In genomic region chr4:77519166-77519565, GRCm38 (mm10) we compare ENCODE assay signal across 7 mouse cellular contexts.
A peak's percentile ranks its signal among the peaks of the same experiment; 100 is the strongest.
DNase-seq lines count a peak whose midpoint lies in the region; ATAC-seq and TF ChIP-seq lines count a peak whose summit lies in the region.

No protein-coding gene starts in this region.

- WGBS in stomach, postnatal 0 days: 35% methylated on average over 5 of the region's 5 CpGs

- H3K9ac ChIP-seq in stomach, postnatal 0 days (ENCODE audit: low read length): no peak overlapping the region

- H3K4me2 ChIP-seq in stomach, postnatal 0 days (replicated peaks; ENCODE audit: low read depth): no peak overlapping the region

- ATAC-seq in megakaryocyte, adult 5-6 weeks (ENCODE audit: poor library complexity, severe bottlenecking): no peak
- ATAC-seq in stomach, postnatal 0 days (ENCODE audit: low FRiP score, low TSS enrichment): no peak

- TF ChIP-seq CTCF in stomach, postnatal 0 days (IDR thresholded peaks at IDR 0.05; ENCODE audit: low read depth): peak; percentile 83

- no peaks in the 10 kb centered on the region for H3K36me3 ChIP-seq in megakaryocyte, embryonic 14.5 days (replicated peaks; ENCODE audit: low read length)
- no peaks in the 10 kb centered on the region for H3K36me3 ChIP-seq in stomach, postnatal 0 days (ENCODE audit: control insufficient read depth, insufficient read depth, low read length)

- peak overlapping the region; percentile 2 for H3K4me3 ChIP-seq in megakaryocyte, embryonic 14.5 days (replicated peaks)
- H3K4me3 ChIP-seq in stomach, postnatal 0 days (ENCODE audit: low read depth, low read length): no peak overlapping the region

- H3K9me3 ChIP-seq in megakaryocyte, embryonic 14.5 days: no peaks in the 10 kb centered on the region
- no peaks in the 10 kb centered on the region for H3K9me3 ChIP-seq in stomach, postnatal 0 days (ENCODE audit: control insufficient read depth, low read length)

- no peaks in the 10 kb centered on the region for H3K27me3 ChIP-seq in megakaryocyte, embryonic 14.5 days (replicated peaks)
- H3K27me3 ChIP-seq in stomach, postnatal 0 days (ENCODE audit: control insufficient read depth, insufficient read depth, low read length): no peaks in the 10 kb centered on the region

- H3K4me1 ChIP-seq in megakaryocyte, embryonic 14.5 days: no peaks in the 10 kb centered on the region
- H3K4me1 ChIP-seq in stomach, postnatal 0 days (replicated peaks; ENCODE audit: control insufficient read depth, insufficient read depth): no peaks in the 10 kb centered on the region

- DNase-seq in cerebellum, adult 9-11 months: peak; percentile 2
- peak; percentile 27 for DNase-seq in forelimb bud, embryonic 11.5 days (ENCODE audit: low read depth, low spot score)
- peak; percentile 17 to 36 for DNase-seq in left cerebral cortex, adult 18-20 months (ENCODE audit: low spot score in 2 of 2)
- DNase-seq in stomach, postnatal 0 days (ENCODE audit: low spot score): peak; percentile 14
- DNase-seq in adrenal gland, adult 8-10 months: no peak

- no peak for TF ChIP-seq EP300 in stomach, postnatal 0 days (optimal IDR thresholded peaks at IDR 0.05)

- H3K27ac ChIP-seq in stomach, postnatal 0 days (replicated peaks): no peak overlapping the region
